Mouse (Mus musculus): ENCODE measurements around the gene Ctcf. TPM values are rescaled to one million over a fixed set of nuclear protein-coding genes. Genes with fewer than 3 reads are reported as not detected.

Gene Ctcf
- polyA plus RNA-seq, 1 experiment, result 69.7 TPM

GRCm38 (mm10) chr8:105687512-105687911 is 51.1 kb downstream of the Ctcf start:
- H3K4me1 ChIP-seq (ENCODE audit: control insufficient read depth, insufficient read depth, low read length), result no peaks in the 10 kb centered on the region
- no peak overlapping the region for H3K27ac ChIP-seq (ENCODE audit: insufficient read depth, low read length)
- TF ChIP-seq POLR2A (IDR thresholded peaks at IDR 0.05; ENCODE audit: low read depth, low read length) (no peak), CTCF (IDR thresholded peaks at IDR 0.05; ENCODE audit: borderline replicate concordance, insufficient read depth, low read length) (no peak)
- H3K4me3 ChIP-seq (ENCODE audit: insufficient read depth, low read length), result no peak overlapping the region

GRCm38 (mm10) chr8:105688242-105688752 is 51.9 kb downstream of the Ctcf start:
- no peak for TF ChIP-seq POLR2A (IDR thresholded peaks at IDR 0.05; ENCODE audit: low read depth, low read length)
- TF ChIP-seq CTCF (IDR thresholded peaks at IDR 0.05; ENCODE audit: borderline replicate concordance, insufficient read depth, low read length), result no peak
- H3K4me3 ChIP-seq (ENCODE audit: insufficient read depth, low read length), result no peak overlapping the region
- H3K27ac ChIP-seq (ENCODE audit: insufficient read depth, low read length), result no peak overlapping the region
- H3K4me1 ChIP-seq (ENCODE audit: control insufficient read depth, insufficient read depth, low read length), result no peaks in the 10 kb centered on the region

- no peak for TF ChIP-seq POLR2A (IDR thresholded peaks at IDR 0.05; ENCODE audit: low read depth, low read length)
- TF ChIP-seq CTCF (IDR thresholded peaks at IDR 0.05; ENCODE audit: borderline replicate concordance, insufficient read depth, low read length), result no peak
- no peak overlapping the region for H3K27ac ChIP-seq (ENCODE audit: insufficient read depth, low read length)
Measured at GRCm38 (mm10) chr8:105689256-105689982, 53.1 kb downstream of the Ctcf start.

GRCm38 (mm10) chr8:105689983-105690360 is 53.6 kb downstream of the Ctcf start:
- Histone ChIP-seq H3K4me1 (ENCODE audit: control insufficient read depth, insufficient read depth, low read length) (no peaks in the 10 kb centered on the region), H3K4me3 (ENCODE audit: insufficient read depth, low read length) (no peak overlapping the region), H3K27ac (ENCODE audit: insufficient read depth, low read length) (no peak overlapping the region)
- TF ChIP-seq POLR2A (IDR thresholded peaks at IDR 0.05; ENCODE audit: low read depth, low read length) (no peak), CTCF (IDR thresholded peaks at IDR 0.05; ENCODE audit: borderline replicate concordance, insufficient read depth, low read length) (no peak)

More at GRCm38 (mm10) chr8:105689256-105689982, 53.1 kb downstream of the Ctcf start:
- H3K4me1 ChIP-seq (ENCODE audit: control insufficient read depth, insufficient read depth, low read length), result no peaks in the 10 kb centered on the region
- H3K4me3 ChIP-seq (ENCODE audit: insufficient read depth, low read length), result no peak overlapping the region

GRCm38 (mm10) chr8:105690978-105691377 is 54.6 kb downstream of the Ctcf start:
- Histone ChIP-seq H3K27ac (ENCODE audit: insufficient read depth, low read length) (no peak overlapping the region), H3K4me1 (ENCODE audit: control insufficient read depth, insufficient read depth, low read length) (no peaks in the 10 kb centered on the region), H3K4me3 (ENCODE audit: insufficient read depth, low read length) (no peak overlapping the region)
- no peak for TF ChIP-seq POLR2A (IDR thresholded peaks at IDR 0.05; ENCODE audit: low read depth, low read length)
- TF ChIP-seq CTCF (IDR thresholded peaks at IDR 0.05; ENCODE audit: borderline replicate concordance, insufficient read depth, low read length), result no peak

- TF ChIP-seq POLR2A (IDR thresholded peaks at IDR 0.05; ENCODE audit: low read depth, low read length), result no peak
- TF ChIP-seq CTCF (IDR thresholded peaks at IDR 0.05; ENCODE audit: borderline replicate concordance, insufficient read depth, low read length), result no peak
- Histone ChIP-seq H3K27ac (ENCODE audit: insufficient read depth, low read length) (no peak overlapping the region), H3K4me1 (ENCODE audit: control insufficient read depth, insufficient read depth, low read length) (no peaks in the 10 kb centered on the region), H3K4me3 (ENCODE audit: insufficient read depth, low read length) (no peak overlapping the region)
Measured at GRCm38 (mm10) chr8:105692449-105693182, 56.2 kb downstream of the Ctcf start.

- TF ChIP-seq POLR2A (IDR thresholded peaks at IDR 0.05; ENCODE audit: low read depth, low read length) (no peak), CTCF (IDR thresholded peaks at IDR 0.05; ENCODE audit: borderline replicate concordance, insufficient read depth, low read length) (no peak)
- Histone ChIP-seq H3K4me1 (ENCODE audit: control insufficient read depth, insufficient read depth, low read length) (no peaks in the 10 kb centered on the region), H3K4me3 (ENCODE audit: insufficient read depth, low read length) (0 out of 2 replicates have a peak overlapping the region, but pooled peaks have one; percentile 16), H3K27ac (ENCODE audit: insufficient read depth, low read length) (no peak overlapping the region)
Measured at GRCm38 (mm10) chr8:105693648-105694047, 57.3 kb downstream of the Ctcf start.

- Histone ChIP-seq H3K27ac (ENCODE audit: insufficient read depth, low read length) (no peak overlapping the region), H3K4me1 (ENCODE audit: control insufficient read depth, insufficient read depth, low read length) (no peaks in the 10 kb centered on the region), H3K4me3 (ENCODE audit: insufficient read depth, low read length) (0 out of 2 replicates have a peak overlapping the region, but pooled peaks have one; percentile 16)
- no peak for TF ChIP-seq CTCF (IDR thresholded peaks at IDR 0.05; ENCODE audit: borderline replicate concordance, insufficient read depth, low read length)
- TF ChIP-seq POLR2A (IDR thresholded peaks at IDR 0.05; ENCODE audit: low read depth, low read length), result no peak
Measured at GRCm38 (mm10) chr8:105694051-105694799, 57.9 kb downstream of the Ctcf start.

GRCm38 (mm10) chr8:105695080-105695780 is 58.9 kb downstream of the Ctcf start:
- no peak for TF ChIP-seq CTCF (IDR thresholded peaks at IDR 0.05; ENCODE audit: borderline replicate concordance, insufficient read depth, low read length)
- no peak for TF ChIP-seq POLR2A (IDR thresholded peaks at IDR 0.05; ENCODE audit: low read depth, low read length)
- Histone ChIP-seq H3K4me1 (ENCODE audit: control insufficient read depth, insufficient read depth, low read length) (no peaks in the 10 kb centered on the region; the same call in 1 of the 2 replicates), H3K27ac (ENCODE audit: insufficient read depth, low read length) (no peak overlapping the region), H3K4me3 (ENCODE audit: insufficient read depth, low read length) (no peak overlapping the region)
